ENCODE assay signal across 26 mouse cellular contexts in the genomic region with DNA sequence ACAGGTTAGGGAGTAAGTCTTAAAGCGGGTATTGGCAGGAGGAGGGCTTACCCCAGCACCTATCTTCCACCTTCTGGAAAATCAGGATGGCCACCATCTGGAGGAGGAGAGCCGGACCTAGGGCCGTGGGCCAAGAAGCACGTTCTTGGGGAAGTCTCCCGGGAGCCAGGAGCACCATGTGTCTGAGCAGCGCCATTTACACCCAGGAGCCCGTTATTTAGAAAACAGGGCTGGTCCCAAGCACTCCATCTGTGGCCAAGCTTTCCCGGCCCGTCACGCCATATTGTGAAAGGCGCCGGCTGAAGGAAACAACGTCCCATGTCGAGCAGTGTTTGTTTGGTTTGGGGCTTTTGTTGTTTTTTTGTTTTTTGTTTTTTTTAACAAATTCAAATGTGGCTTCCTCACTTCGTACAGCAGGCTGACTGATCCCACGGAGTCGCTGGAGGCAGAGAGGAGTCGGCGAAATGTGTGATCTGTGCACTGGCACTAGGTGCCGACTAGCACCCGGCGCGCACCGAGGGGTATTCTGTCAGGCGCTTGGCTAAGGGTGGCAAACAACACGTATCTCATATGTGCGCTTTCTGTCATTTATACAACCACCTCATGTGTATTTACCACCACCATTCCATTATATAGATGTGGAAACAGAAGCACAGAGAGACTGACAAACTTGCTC.
DNase-seq lines count a peak whose midpoint lies in the region; ATAC-seq lines count a peak whose summit lies in the region.
"Had no signal": no experiment of that assay in that cellular context is flagged by ENCODE, and none has a peak within 500 bp of the region (broad histone marks: within the 10 kb centered on the region; RNA-seq: fewer than 3 reads in every experiment).

No protein-coding gene starts in this region.

- H3K4me3 ChIP-seq in forebrain, embryonic 13.5 days: no peak overlapping the region
- no peak overlapping the region for H3K4me3 ChIP-seq in forebrain, embryonic 10.5 days
- no peak overlapping the region for H3K4me3 ChIP-seq in midbrain, embryonic 11.5 days (ENCODE audit: low read depth, low read length)
- no peak overlapping the region for H3K4me3 ChIP-seq in midbrain, embryonic 10.5 days
- no peak overlapping the region for H3K4me3 ChIP-seq in forebrain, embryonic 16.5 days (replicated peaks; ENCODE audit: low read length)
- H3K4me3 ChIP-seq in intestine, embryonic 15.5 days (replicated peaks): no peak overlapping the region
- H3K4me3 ChIP-seq: embryonic facial prominence, embryonic 12.5 days; embryonic facial prominence, embryonic 15.5 days; hindbrain, embryonic 10.5 days; hindbrain, embryonic 13.5 days had no signal

- WGBS in forebrain, embryonic 13.5 days: 90% methylated on average over 27 of the region's 27 CpGs
- 94% methylated on average over 27 of the region's 27 CpGs for WGBS in forebrain, embryonic 10.5 days
- WGBS in midbrain, embryonic 11.5 days: 94% methylated on average over 27 of the region's 27 CpGs
- WGBS in midbrain, embryonic 10.5 days: 92% methylated on average over 27 of the region's 27 CpGs
- 59% methylated on average over 27 of the region's 27 CpGs for WGBS in forebrain, embryonic 16.5 days
- 88% methylated on average over 27 of the region's 27 CpGs for WGBS in intestine, embryonic 15.5 days

- no peaks in the 10 kb centered on the region for H3K27me3 ChIP-seq in forebrain, embryonic 13.5 days
- H3K27me3 ChIP-seq in forebrain, embryonic 10.5 days (ENCODE audit: poor library complexity, severe bottlenecking): no peaks in the 10 kb centered on the region
- no peaks in the 10 kb centered on the region for H3K27me3 ChIP-seq in midbrain, embryonic 11.5 days (ENCODE audit: control insufficient read depth, insufficient read depth, low read length)
- H3K27me3 ChIP-seq in midbrain, embryonic 10.5 days (ENCODE audit: low read depth, poor library complexity, severe bottlenecking): no peaks in the 10 kb centered on the region
- H3K27me3 ChIP-seq in forebrain, embryonic 16.5 days (replicated peaks; ENCODE audit: control insufficient read depth, insufficient read depth, low read length): no peaks in the 10 kb centered on the region
- no peaks in the 10 kb centered on the region for H3K27me3 ChIP-seq in intestine, embryonic 15.5 days (replicated peaks)
- H3K27me3 ChIP-seq: CH12.LX; embryonic facial prominence, embryonic 12.5 days; embryonic facial prominence, embryonic 15.5 days; hindbrain, embryonic 13.5 days had no signal

- H3K36me3 ChIP-seq in forebrain, embryonic 13.5 days (ENCODE audit: poor library complexity, severe bottlenecking): no peaks in the 10 kb centered on the region
- no peaks in the 10 kb centered on the region for H3K36me3 ChIP-seq in forebrain, embryonic 10.5 days (replicated peaks)
- H3K36me3 ChIP-seq in midbrain, embryonic 11.5 days (ENCODE audit: control insufficient read depth, insufficient read depth, low read length): no peaks in the 10 kb centered on the region
- no peaks in the 10 kb centered on the region for H3K36me3 ChIP-seq in midbrain, embryonic 10.5 days
- no peaks in the 10 kb centered on the region for H3K36me3 ChIP-seq in forebrain, embryonic 16.5 days (ENCODE audit: control insufficient read depth, insufficient read depth)
- H3K36me3 ChIP-seq in intestine, embryonic 15.5 days: no peaks in the 10 kb centered on the region
- H3K36me3 ChIP-seq: embryonic facial prominence, embryonic 12.5 days; embryonic facial prominence, embryonic 15.5 days; G1E; hindbrain, embryonic 10.5 days; hindbrain, embryonic 13.5 days had no signal

- H3K9ac ChIP-seq in forebrain, embryonic 13.5 days: no peak overlapping the region
- H3K9ac ChIP-seq in midbrain, embryonic 11.5 days (ENCODE audit: low read length): no peak overlapping the region
- no peak overlapping the region for H3K9ac ChIP-seq in forebrain, embryonic 16.5 days (replicated peaks; ENCODE audit: low read depth, low read length)
- no peak overlapping the region for H3K9ac ChIP-seq in intestine, embryonic 15.5 days
- H3K9ac ChIP-seq: embryonic facial prominence, embryonic 12.5 days; embryonic facial prominence, embryonic 15.5 days; hindbrain, embryonic 13.5 days had no signal

- H3K9me3 ChIP-seq in forebrain, embryonic 13.5 days (replicated peaks): peaks cover 6% of the 10 kb centered on the region; the same call in 1 of the 2 replicates
- H3K9me3 ChIP-seq in forebrain, embryonic 10.5 days: no peaks in the 10 kb centered on the region
- peaks cover 5% of the 10 kb centered on the region; the same call in 1 of the 2 replicates for H3K9me3 ChIP-seq in midbrain, embryonic 11.5 days (ENCODE audit: control insufficient read depth, low read length)
- H3K9me3 ChIP-seq in midbrain, embryonic 10.5 days (replicated peaks): 0 out of 2 replicates have a peak, but pooled peaks cover 4% of the 10 kb centered on the region
- no peaks in the 10 kb centered on the region for H3K9me3 ChIP-seq in forebrain, embryonic 16.5 days (ENCODE audit: control insufficient read depth, low read length)
- no peaks in the 10 kb centered on the region for H3K9me3 ChIP-seq in intestine, embryonic 15.5 days
- H3K9me3 ChIP-seq: embryonic facial prominence, embryonic 12.5 days; embryonic facial prominence, embryonic 15.5 days had no signal

- no peak overlapping the region for H3K27ac ChIP-seq in forebrain, embryonic 13.5 days
- no peak overlapping the region for H3K27ac ChIP-seq in forebrain, embryonic 10.5 days
- H3K27ac ChIP-seq in midbrain, embryonic 11.5 days (ENCODE audit: low read depth, low read length): no peak overlapping the region
- H3K27ac ChIP-seq in midbrain, embryonic 10.5 days (replicated peaks): no peak overlapping the region
- peak overlapping the region; percentile 15; the same call in 1 of the 2 replicates for H3K27ac ChIP-seq in forebrain, embryonic 16.5 days (ENCODE audit: low read length)
- no peak overlapping the region for H3K27ac ChIP-seq in intestine, embryonic 15.5 days
- H3K27ac ChIP-seq: embryonic facial prominence, embryonic 12.5 days; embryonic facial prominence, embryonic 15.5 days; hindbrain, embryonic 10.5 days; hindbrain, embryonic 13.5 days had no signal

- peak; percentile 57; the same call in 1 of the 2 replicates for ATAC-seq in forebrain, embryonic 13.5 days
- no peak for ATAC-seq in midbrain, embryonic 11.5 days (ENCODE audit: low FRiP score)
- ATAC-seq in forebrain, embryonic 16.5 days: peak; percentile 57
- no peak for ATAC-seq in intestine, embryonic 15.5 days
- ATAC-seq: hindbrain, embryonic 16.5 days; intestine, embryonic 16.5 days; Patski had no signal

- H3K4me2 ChIP-seq in forebrain, embryonic 13.5 days: no peak overlapping the region
- no peak overlapping the region for H3K4me2 ChIP-seq in midbrain, embryonic 11.5 days
- H3K4me2 ChIP-seq in forebrain, embryonic 16.5 days (ENCODE audit: low read length): peak overlapping the region; percentile 21
- H3K4me2 ChIP-seq in intestine, embryonic 15.5 days (replicated peaks): no peak overlapping the region
- H3K4me2 ChIP-seq: embryonic facial prominence, embryonic 12.5 days; embryonic facial prominence, embryonic 15.5 days; heart, embryonic 11.5 days; hindbrain, embryonic 13.5 days had no signal

- no peak for DNase-seq in forebrain, embryonic 10.5 days (ENCODE audit: extremely low spot score, low spot score)
- DNase-seq in midbrain, embryonic 11.5 days (ENCODE audit: low spot score, missing footprints): peak; percentile 17
- no peak for DNase-seq in midbrain, embryonic 10.5 days (ENCODE audit: low spot score)
- no peak for DNase-seq in thymus, postnatal 14 days
- DNase-seq: adrenal gland, postnatal 10 days; adrenal gland, postnatal 36 days; B cell, adult 2 months; cerebellum, adult 11 months; cerebellum, adult 2 months; cerebellum, adult 9-11 months; cerebellum, postnatal 25 days; gastrocnemius, postnatal 10 days; gastrocnemius, postnatal 36 days had no signal

- H3K4me1 ChIP-seq in forebrain, embryonic 13.5 days: peaks cover 7% of the 10 kb centered on the region; the same call in 1 of the 2 replicates
- H3K4me1 ChIP-seq in forebrain, embryonic 10.5 days: peaks cover 9% of the 10 kb centered on the region; the same call in 1 of the 2 replicates
- H3K4me1 ChIP-seq in midbrain, embryonic 11.5 days (ENCODE audit: control insufficient read depth, insufficient read depth, low read length): no peaks in the 10 kb centered on the region
- no peaks in the 10 kb centered on the region for H3K4me1 ChIP-seq in midbrain, embryonic 10.5 days
- peaks cover 19% of the 10 kb centered on the region for H3K4me1 ChIP-seq in forebrain, embryonic 16.5 days (replicated peaks; ENCODE audit: control insufficient read depth, insufficient read depth, low read length)
- H3K4me1 ChIP-seq in intestine, embryonic 15.5 days (replicated peaks): no peaks in the 10 kb centered on the region
- H3K4me1 ChIP-seq: embryonic facial prominence, embryonic 12.5 days; hindbrain, embryonic 10.5 days; hindbrain, embryonic 13.5 days had no signal

Comparison
In these comparisons a context has a peak if more than half of its experiments do, and no peak if none do; other contexts are left out.
1. ATAC-seq: peak in forebrain, embryonic 13.5 days (single experiment) and forebrain, embryonic 16.5 days (single experiment); none in midbrain, embryonic 11.5 days (single experiment) and intestine, embryonic 15.5 days (single experiment).